Mouse (Mus musculus) urinary bladder, postnatal 36 days (tissue): ENCODE results near the gene Msantd1.
A peak's percentile ranks its signal among the peaks of the same experiment; 100 is the strongest.
"Not testable (repeated sequence)": the region's sequence is repeated elsewhere in the genome, so short reads cannot be mapped to it uniquely, and the experiment has no call there.

ENCODE experiments used
- DNase-seq, 2 experiments: peaks; one replicate each; pipeline ENCODE4 v3.0.0; 2022; ENCODE audit warnings: low spot score in 2 of 2, mixed read lengths in 1 of 2

The Msantd1 gene

GRCm38 (mm10) chr5:34907910-34908725 lies at the start of gene Msantd1:
Msantd1 (plus strand) TSS chr5:34908012.
- DNase-seq = no peak

GRCm38 (mm10) chr5:34865367-34865766 lies 42.4 kb upstream of the Msantd1 start:
- DNase-seq = no peak

GRCm38 (mm10) chr5:34880307-34880706 lies 27.5 kb upstream of the Msantd1 start:
- not testable (repeated sequence) for DNase-seq

GRCm38 (mm10) chr5:34881023-34881422 lies 26.8 kb upstream of the Msantd1 start:
- DNase-seq = no peak

GRCm38 (mm10) chr5:34885250-34885649 lies 22.6 kb upstream of the Msantd1 start:
- no peak for DNase-seq

GRCm38 (mm10) chr5:34889252-34889651 lies 18.6 kb upstream of the Msantd1 start:
- DNase-seq = no peak

- no peak for DNase-seq
Measured at GRCm38 (mm10) chr5:34896697-34897453, 10.9 kb upstream of the Msantd1 start.

- no peak for DNase-seq
Measured at GRCm38 (mm10) chr5:34899787-34900469, 7.9 kb upstream of the Msantd1 start.

- DNase-seq = no peak
Measured at GRCm38 (mm10) chr5:34902371-34902770, 5.4 kb upstream of the Msantd1 start.

- DNase-seq = peak; percentile 63 to 72
Measured at GRCm38 (mm10) chr5:34902811-34903385, 4.9 kb upstream of the Msantd1 start.

GRCm38 (mm10) chr5:34904412-34904811 lies 3.4 kb upstream of the Msantd1 start:
- no peak for DNase-seq

GRCm38 (mm10) chr5:34907230-34907629 lies 582 bp upstream of the Msantd1 start:
- no peak for DNase-seq

- DNase-seq = peak; percentile 6 to 35
Measured at GRCm38 (mm10) chr5:34908726-34909633, 1.2 kb downstream of the Msantd1 start.

GRCm38 (mm10) chr5:34909634-34910503 lies 2.1 kb downstream of the Msantd1 start:
- DNase-seq = no peak

- DNase-seq = no peak
Measured at GRCm38 (mm10) chr5:34910504-34910815, 2.6 kb downstream of the Msantd1 start.

GRCm38 (mm10) chr5:34915801-34916200 lies 8.0 kb downstream of the Msantd1 start:
- DNase-seq = peak; percentile 49 to 68

GRCm38 (mm10) chr5:34917234-34917655 lies 9.4 kb downstream of the Msantd1 start:
- no peak for DNase-seq

GRCm38 (mm10) chr5:34918785-34919184 lies 11.0 kb downstream of the Msantd1 start:
- DNase-seq = no peak

- no peak for DNase-seq
Measured at GRCm38 (mm10) chr5:34922531-34922930, 14.7 kb downstream of the Msantd1 start.

GRCm38 (mm10) chr5:34923920-34924319 lies 16.1 kb downstream of the Msantd1 start:
- no peak for DNase-seq
